Mouse (Mus musculus) forebrain, embryonic 16.5 days (tissue): ENCODE data around the gene E130308A19Rik. TPM values are rescaled to one million over a fixed set of nuclear protein-coding genes. Genes with fewer than 3 reads are reported as not detected.
"Not testable (repeated sequence)": the region's sequence is repeated elsewhere in the genome, so short reads cannot be mapped to it uniquely, and the experiment has no call there.

Experiments
- ATAC-seq: fragments of 200-750 bp; cut with Nextera tagmentation; 2 replicates; pipeline ENCODE4 v1.8.0; 2017; ENCODE audit warnings: mild to moderate bottlenecking, moderate library complexity
- H3K27ac ChIP-seq: fragments of 300-500 bp; sonication (generic); 2 replicates; pipeline ENCODE4 v1.5.1; 2014; ENCODE audit warnings: low read length, control low read depth
- H3K27me3 ChIP-seq: fragments of 300-500 bp; sonication (generic); replicated peaks from 2 replicates; pipeline ENCODE4 v1.6.1; 2014; ENCODE audit warnings: low read length; ENCODE audit not compliant: control insufficient read depth, insufficient read depth
- H3K36me3 ChIP-seq: fragments of 300-500 bp; sonication (generic); 2 replicates; pipeline ENCODE4 v1.6.1; 2014; ENCODE audit not compliant: control insufficient read depth, insufficient read depth
- H3K4me1 ChIP-seq: fragments of 300-500 bp; sonication (generic); replicated peaks from 2 replicates; pipeline ENCODE4 v1.6.1; 2014; ENCODE audit warnings: low read length; ENCODE audit not compliant: control insufficient read depth, insufficient read depth
- H3K4me2 ChIP-seq: fragments of 300-500 bp; sonication (generic); 2 replicates; pipeline ENCODE4 v1.6.1; 2014; ENCODE audit warnings: mild to moderate bottlenecking, low read length, control low read depth
- H3K4me3 ChIP-seq: fragments of 300-500 bp; sonication (generic); replicated peaks from 2 replicates; pipeline ENCODE4 v1.5.1; 2014; ENCODE audit warnings: mild to moderate bottlenecking, low read length, control low read depth
- H3K9ac ChIP-seq: fragments of 300-500 bp; sonication (generic); replicated peaks from 2 replicates; pipeline ENCODE4 v1.6.1; 2014; ENCODE audit warnings: low read depth, low read length, control low read depth
- H3K9me3 ChIP-seq: fragments of 300-500 bp; sonication (generic); 2 replicates; pipeline ENCODE4 v1.6.1; 2016; ENCODE audit warnings: low read length; ENCODE audit not compliant: control insufficient read depth
- WGBS: fragments of 180-500 bp; shearing (Covaris S2); extraction: QIAGEN DNeasy Blood & Tissue Kit; methylation state at CpG from one replicate; pipeline ENCODE4 v1.1.7; 2014; 5-methylcytosine and 5-hydroxymethylcytosine counted together
- polyA plus RNA-seq: library from polyadenylated mRNA; unstranded; fragments of >200 nt; fragmentation: Nextera tagmentation; extraction: Ambion mirVana; gene quantifications from 2 replicates; pipeline ENCODE4 v1.2.1, GENCODE M21; 2015

Gene E130308A19Rik
- polyA plus RNA-seq, 1 experiment from 2014 or later = 29.8 TPM

DNA sequence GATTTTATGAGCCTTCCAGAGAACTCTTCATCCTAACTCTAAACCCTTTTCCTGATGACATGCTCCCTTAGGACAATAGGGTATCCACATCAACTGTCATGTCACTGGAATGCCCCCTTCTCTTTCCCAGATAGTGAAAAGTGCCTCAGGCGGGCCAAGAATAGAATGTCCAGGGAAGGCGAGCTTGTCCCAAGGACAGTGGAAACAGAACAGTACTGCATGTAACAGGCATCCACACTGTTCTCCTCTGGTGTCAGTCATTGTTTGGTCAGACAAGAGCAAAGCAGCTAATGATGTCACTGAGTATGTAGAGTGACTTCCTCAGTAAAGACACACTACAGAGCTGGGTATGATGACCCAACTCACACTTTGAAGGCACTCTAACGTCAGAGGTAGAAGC is 151.8 kb downstream of the E130308A19Rik start:
- Histone ChIP-seq H3K4me1 (peaks cover 5% of the 10 kb centered on the region), H3K9ac (no peak overlapping the region), H3K9me3 (no peaks in the 10 kb centered on the region), H3K4me3 (no peak overlapping the region), H3K4me2 (no peak overlapping the region), H3K27ac (no peak overlapping the region), H3K36me3 (peaks cover 9% of the 10 kb centered on the region; the same call in 1 of the 2 replicates), H3K27me3 (no peaks in the 10 kb centered on the region)
- WGBS = 86% methylated on average over 3 of the region's 3 CpGs
- no peak for ATAC-seq

DNA sequence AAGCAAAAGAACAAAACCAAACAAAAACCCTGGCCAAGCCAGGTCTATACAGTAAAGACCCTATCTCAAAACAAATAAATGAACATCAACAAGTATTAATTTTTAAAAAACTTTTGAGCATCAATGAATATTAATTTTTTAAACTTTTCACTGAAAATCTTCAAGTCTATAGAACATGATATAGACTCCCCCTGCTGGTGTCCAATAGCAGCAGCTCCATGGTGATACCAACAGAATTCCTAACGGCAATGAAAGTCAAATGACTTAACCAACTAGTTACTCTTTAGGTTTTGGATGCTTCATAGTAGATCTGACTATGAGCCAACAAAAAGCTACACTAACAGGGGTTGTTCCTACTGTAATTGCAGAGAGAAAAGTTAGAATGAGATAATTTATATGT is 154.6 kb downstream of the E130308A19Rik start:
- Histone ChIP-seq H3K9me3 (no peaks in the 10 kb centered on the region), H3K4me2 (no peak overlapping the region), H3K27ac (no peak overlapping the region), H3K27me3 (no peaks in the 10 kb centered on the region), H3K4me3 (no peak overlapping the region), H3K36me3 (no peaks in the 10 kb centered on the region), H3K9ac (no peak overlapping the region), H3K4me1 (peaks cover 6% of the 10 kb centered on the region)
- ATAC-seq = no peak
- 23% methylated on average over 1 of the region's 1 CpGs for WGBS

DNA sequence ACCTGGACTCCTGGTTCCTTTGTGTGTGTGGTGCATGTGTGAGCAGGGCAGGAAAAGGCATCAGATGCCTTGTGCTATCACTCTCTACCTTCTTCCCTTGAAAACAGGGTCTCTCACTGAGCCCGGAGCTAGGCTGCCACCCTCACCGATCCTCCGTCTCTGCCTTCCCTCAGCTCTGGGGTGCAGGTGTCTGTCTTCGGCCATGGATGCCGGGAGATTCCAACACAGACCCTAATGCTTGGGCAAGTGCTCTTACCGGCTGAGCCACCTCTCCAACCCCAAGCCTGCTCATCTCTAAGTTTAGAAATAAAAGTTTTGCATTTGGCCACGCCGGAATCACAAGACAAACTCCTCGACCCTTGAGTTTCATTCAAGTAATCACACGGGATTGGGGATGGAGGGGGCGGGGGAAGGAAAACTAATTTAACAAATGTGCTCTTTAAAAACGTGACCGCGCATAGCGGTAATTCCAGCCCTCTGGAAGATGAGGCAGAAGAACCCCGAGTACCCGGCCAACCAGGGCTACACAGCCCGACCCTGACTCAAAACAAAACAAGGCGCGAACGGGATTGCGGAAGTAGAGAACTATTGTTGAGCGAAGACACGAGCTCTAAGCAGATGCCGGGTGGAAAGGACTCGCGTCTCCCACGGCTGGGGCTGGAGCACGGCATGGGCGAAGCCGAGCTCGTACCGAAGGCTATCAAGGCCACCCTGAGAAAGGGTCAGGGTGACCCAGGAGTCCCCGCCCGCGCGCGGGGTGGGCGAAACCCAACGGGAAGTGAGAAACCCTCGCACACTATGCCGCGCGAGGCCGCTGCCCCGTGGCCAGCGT is 157.1 kb downstream of the E130308A19Rik start:
- peak; percentile 45; the same call in 1 of the 2 replicates for ATAC-seq
- WGBS = 0% methylated on average over 47 of the region's 47 CpGs
- 0 out of 2 replicates have a peak overlapping the region, but pooled peaks have one; percentile 25 for H3K27ac ChIP-seq
- no peaks in the 10 kb centered on the region for H3K36me3 ChIP-seq
- peak overlapping the region; percentile 71 for H3K4me2 ChIP-seq
- H3K4me1 ChIP-seq = peaks cover 6% of the 10 kb centered on the region
- no peaks in the 10 kb centered on the region for H3K9me3 ChIP-seq
- H3K9ac ChIP-seq = peak overlapping the region; percentile 74
- H3K4me3 ChIP-seq = peak overlapping the region; percentile 73
- no peaks in the 10 kb centered on the region for H3K27me3 ChIP-seq

DNA sequence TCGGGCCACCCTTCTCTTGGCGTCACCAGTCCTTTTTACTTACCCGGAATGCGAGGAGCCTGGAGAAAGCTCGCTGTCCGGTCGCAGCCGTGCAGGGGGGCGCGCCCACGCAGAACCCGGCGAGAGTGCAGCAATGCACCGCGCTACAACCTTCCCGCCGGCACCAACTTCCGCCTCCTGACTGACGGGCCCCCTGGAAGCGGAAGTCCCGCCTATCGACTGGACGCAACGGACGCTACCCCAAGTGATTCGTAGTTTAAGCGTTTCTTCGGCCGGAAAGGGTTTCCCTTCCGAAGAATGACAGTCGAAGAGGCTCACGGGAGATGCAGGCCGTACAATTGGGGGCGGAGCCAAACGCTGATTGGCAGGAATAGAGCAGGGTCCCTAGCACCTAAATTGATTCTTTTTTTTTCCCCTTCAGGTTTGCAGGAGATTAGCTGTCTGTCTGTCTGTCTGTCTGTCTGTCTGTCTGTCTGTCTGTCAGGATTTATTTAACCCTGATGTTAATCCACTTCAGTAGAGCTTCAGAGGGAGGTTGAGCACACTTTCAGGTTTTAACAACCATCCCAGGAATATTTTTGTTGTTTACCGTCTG is 157.8 kb downstream of the E130308A19Rik start:
- Histone ChIP-seq H3K36me3 (no peaks in the 10 kb centered on the region), H3K9me3 (no peaks in the 10 kb centered on the region), H3K27me3 (no peaks in the 10 kb centered on the region), H3K4me3 (peak overlapping the region; percentile 73), H3K27ac (0 out of 2 replicates have a peak overlapping the region, but pooled peaks have one; percentile 25), H3K4me1 (peaks cover 6% of the 10 kb centered on the region), H3K4me2 (peak overlapping the region; percentile 71), H3K9ac (peak overlapping the region; percentile 74)
- peak; percentile 97 for ATAC-seq
- WGBS = under 1% methylated on average over 36 of the region's 36 CpGs

DNA sequence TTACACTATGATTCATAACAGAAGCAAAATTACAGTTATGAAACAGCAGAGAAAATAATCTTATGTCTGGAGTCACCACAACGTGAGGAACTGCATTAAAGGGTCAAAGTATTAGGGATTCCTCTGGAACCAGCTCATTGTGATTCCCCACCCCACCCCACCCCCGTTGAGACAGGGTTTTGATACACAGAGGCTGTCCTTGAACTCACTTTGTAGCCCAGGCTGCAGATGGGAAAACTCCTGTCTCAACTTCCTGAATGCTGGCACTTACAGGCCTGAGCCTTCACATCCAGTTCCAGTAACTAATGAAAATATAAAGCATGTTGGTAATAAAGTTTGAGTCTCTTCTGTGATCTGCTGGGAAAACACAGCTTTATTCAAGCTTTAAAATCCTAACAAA is 159.4 kb downstream of the E130308A19Rik start:
- Histone ChIP-seq H3K9me3 (no peaks in the 10 kb centered on the region), H3K27me3 (no peaks in the 10 kb centered on the region), H3K4me1 (peaks cover 6% of the 10 kb centered on the region), H3K4me2 (no peak overlapping the region), H3K27ac (no peak overlapping the region), H3K9ac (no peak overlapping the region), H3K4me3 (no peak overlapping the region), H3K36me3 (no peaks in the 10 kb centered on the region)
- WGBS = 23% methylated on average over 2 of the region's 2 CpGs
- no peak for ATAC-seq

DNA sequence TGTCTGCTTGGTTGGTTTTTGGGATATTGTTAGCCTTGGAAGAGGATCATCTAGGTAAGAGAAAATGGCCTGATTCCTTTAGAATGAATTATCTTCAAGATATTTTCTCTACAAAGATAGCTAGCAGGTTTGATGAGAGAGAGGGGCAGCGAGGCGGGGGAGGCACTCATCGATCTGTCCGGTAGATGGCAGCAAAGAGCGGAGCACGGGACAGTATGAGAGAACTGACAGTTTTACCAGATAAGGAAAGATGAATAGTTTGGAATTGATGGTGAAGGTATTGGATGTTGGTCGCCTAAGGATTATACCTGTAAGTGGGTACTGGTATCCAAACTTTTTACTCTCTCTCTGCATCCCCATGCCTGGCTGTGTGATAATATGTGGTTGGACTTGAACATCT is 160.7 kb downstream of the E130308A19Rik start:
- H3K36me3 ChIP-seq = no peaks in the 10 kb centered on the region
- no peak overlapping the region for H3K4me2 ChIP-seq
- ATAC-seq = 0 out of 2 replicates have a peak, but pooled peaks have one; percentile 11
- no peaks in the 10 kb centered on the region for H3K9me3 ChIP-seq
- H3K4me3 ChIP-seq = no peak overlapping the region
- peaks cover 4% of the 10 kb centered on the region for H3K4me1 ChIP-seq
- H3K9ac ChIP-seq = no peak overlapping the region
- H3K27ac ChIP-seq = no peak overlapping the region
- H3K27me3 ChIP-seq = no peaks in the 10 kb centered on the region
- WGBS = 1% methylated on average over 7 of the region's 7 CpGs

DNA sequence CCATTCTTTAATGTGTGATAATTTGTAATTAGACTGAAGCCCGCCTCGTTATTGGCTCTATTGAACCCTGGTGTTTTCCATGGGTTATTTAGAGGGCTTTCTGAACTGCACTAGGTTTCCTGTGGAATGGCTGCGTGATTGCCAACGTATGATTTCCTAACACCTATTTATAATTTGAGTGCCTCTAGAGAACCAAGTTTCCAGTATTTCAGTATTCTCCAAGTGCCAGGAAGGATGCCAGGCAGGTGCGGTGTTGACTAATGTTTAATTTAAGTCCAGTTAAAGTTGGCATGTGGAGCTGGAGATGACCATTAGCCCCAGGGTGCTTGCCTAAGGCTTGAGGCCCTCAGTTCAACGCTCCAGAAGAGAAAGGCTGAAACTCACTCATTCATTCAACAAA is 161.1 kb downstream of the E130308A19Rik start:
- Histone ChIP-seq H3K27me3 (no peaks in the 10 kb centered on the region), H3K27ac (no peak overlapping the region), H3K4me2 (no peak overlapping the region), H3K4me3 (no peak overlapping the region), H3K36me3 (no peaks in the 10 kb centered on the region), H3K9ac (no peak overlapping the region), H3K4me1 (peaks cover 4% of the 10 kb centered on the region), H3K9me3 (no peaks in the 10 kb centered on the region)
- no peak for ATAC-seq
- 64% methylated on average over 6 of the region's 6 CpGs for WGBS

DNA sequence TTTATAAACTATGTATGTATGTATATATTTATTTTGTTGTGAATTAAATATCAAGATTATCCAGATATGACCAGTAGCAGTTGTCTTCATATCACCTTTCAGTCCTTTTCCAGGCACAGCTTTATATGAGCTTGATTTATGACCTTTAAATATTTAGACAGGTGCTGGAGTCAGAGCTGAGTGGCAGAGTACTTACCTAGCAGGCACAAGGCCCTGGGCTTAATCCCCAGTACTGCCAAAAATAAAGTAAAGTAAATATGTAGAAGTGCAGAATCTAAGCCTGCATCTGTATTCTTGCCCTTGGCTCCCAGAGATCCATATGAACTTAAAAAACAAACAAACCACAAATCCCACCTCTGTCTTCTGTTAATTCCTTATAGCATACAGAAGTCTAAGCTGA is 163.0 kb downstream of the E130308A19Rik start:
- no peak for ATAC-seq
- no peak overlapping the region for H3K4me2 ChIP-seq
- no peaks in the 10 kb centered on the region for H3K4me1 ChIP-seq
- H3K36me3 ChIP-seq = no peaks in the 10 kb centered on the region
- no peak overlapping the region for H3K9ac ChIP-seq
- H3K9me3 ChIP-seq = no peaks in the 10 kb centered on the region
- no peak overlapping the region for H3K4me3 ChIP-seq
- no peaks in the 10 kb centered on the region for H3K27me3 ChIP-seq
- H3K27ac ChIP-seq = no peak overlapping the region

DNA sequence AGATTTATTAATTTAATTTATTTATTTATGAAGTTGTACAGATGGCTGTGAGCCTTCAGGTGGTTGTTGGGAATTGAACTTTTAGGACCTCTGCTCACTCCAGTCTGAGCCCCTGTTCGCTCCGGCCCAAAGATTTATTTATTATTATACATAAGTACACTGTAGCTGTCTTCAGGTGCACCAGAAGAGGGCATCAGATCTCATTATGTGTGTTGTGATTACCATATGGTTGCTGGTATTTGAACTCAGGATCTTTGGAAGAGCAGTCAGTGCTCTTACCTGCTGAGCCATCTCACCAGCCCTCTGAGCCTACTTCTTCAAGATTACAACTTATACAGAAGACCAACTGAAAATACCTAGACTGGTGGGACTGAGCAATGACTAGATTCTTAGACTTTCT is 167.6 kb downstream of the E130308A19Rik start:
- not testable (repeated sequence) for H3K9me3 ChIP-seq, H3K27ac ChIP-seq, H3K4me3 ChIP-seq, H3K4me1 ChIP-seq, ATAC-seq, H3K9ac ChIP-seq, H3K4me2 ChIP-seq, H3K27me3 ChIP-seq, H3K36me3 ChIP-seq
- 69% methylated on average over 2 of the region's 2 CpGs for WGBS
